Mouse (Mus musculus) liver, embryonic 13.5 days (tissue): ENCODE measurements at regions not wholly inside any gene's neighbourhood (a gene's known extent, or its start where the extent isn't known, plus 50 kb on each side); places are given as distances from the start of the nearest gene placed in this dataset.
A peak's percentile ranks its signal among the peaks of the same experiment; 100 is the strongest.

Experiments
- ATAC-seq: fragments of 200-750 bp; cut with Nextera tagmentation; 2 replicates; pipeline ENCODE4 v1.8.0; 2017; ENCODE audit warnings: low read depth, mild to moderate bottlenecking, moderate number of reproducible peaks, moderate library complexity
- DNase-seq: peaks from one replicate; pipeline ENCODE4 v3.0.0; 2022
- H3K27ac ChIP-seq: fragments of 300-500 bp; sonication (generic); 2 replicates; pipeline ENCODE4 v1.5.1; 2015; ENCODE audit warnings: moderate library complexity, mild to moderate bottlenecking, inconsistent platforms
- H3K27me3 ChIP-seq: fragments of 300-500 bp; sonication (generic); 2 replicates; pipeline ENCODE4 v1.6.1; 2015; ENCODE audit warnings: mild to moderate bottlenecking, inconsistent platforms
- H3K36me3 ChIP-seq: fragments of 300-500 bp; sonication (generic); 2 replicates; pipeline ENCODE4 v1.6.1; 2015; ENCODE audit warnings: mild to moderate bottlenecking, inconsistent platforms
- H3K4me1 ChIP-seq: fragments of 300-500 bp; sonication (generic); replicated peaks from 2 replicates; pipeline ENCODE4 v1.6.1; 2015; ENCODE audit warnings: inconsistent platforms
- H3K4me2 ChIP-seq: fragments of 300-500 bp; sonication (generic); 2 replicates; pipeline ENCODE4 v1.6.1; 2015; ENCODE audit warnings: inconsistent platforms, mild to moderate bottlenecking, moderate library complexity
- H3K4me3 ChIP-seq: fragments of 300-500 bp; sonication (generic); replicated peaks from 2 replicates; pipeline ENCODE4 v1.5.1; 2015; ENCODE audit warnings: mild to moderate bottlenecking, inconsistent platforms
- H3K9ac ChIP-seq: fragments of 300-500 bp; sonication (generic); 2 replicates; pipeline ENCODE4 v1.6.1; 2015; ENCODE audit warnings: mild to moderate bottlenecking, inconsistent platforms
- H3K9me3 ChIP-seq: fragments of 300-500 bp; sonication (generic); replicated peaks from 2 replicates; pipeline ENCODE4 v1.6.1; 2016; ENCODE audit warnings: inconsistent platforms
- WGBS: fragments of 180-500 bp; shearing (Covaris S2); methylation state at CpG from one replicate; pipeline ENCODE4 v1.1.7; 2015; ENCODE audit not compliant: insufficient replicate concordance; 5-methylcytosine and 5-hydroxymethylcytosine counted together

GRCm38 (mm10) chr13:97512521-97512920 lies 247.9 kb downstream of the Gm10260 start:
- Histone ChIP-seq H3K4me1 (peaks cover 9% of the 10 kb centered on the region; the same call in 1 of the 2 replicates), H3K36me3 (no peaks in the 10 kb centered on the region), H3K9me3 (no peaks in the 10 kb centered on the region), H3K4me3 (no peak overlapping the region), H3K4me2 (no peak overlapping the region), H3K9ac (no peak overlapping the region), H3K27me3 (peaks cover 5% of the 10 kb centered on the region; the same call in 1 of the 2 replicates), H3K27ac (no peak overlapping the region)
- no peak for ATAC-seq
- 43% methylated on average over 4 of the region's 4 CpGs for WGBS
- DNase-seq: no peak

DNA sequence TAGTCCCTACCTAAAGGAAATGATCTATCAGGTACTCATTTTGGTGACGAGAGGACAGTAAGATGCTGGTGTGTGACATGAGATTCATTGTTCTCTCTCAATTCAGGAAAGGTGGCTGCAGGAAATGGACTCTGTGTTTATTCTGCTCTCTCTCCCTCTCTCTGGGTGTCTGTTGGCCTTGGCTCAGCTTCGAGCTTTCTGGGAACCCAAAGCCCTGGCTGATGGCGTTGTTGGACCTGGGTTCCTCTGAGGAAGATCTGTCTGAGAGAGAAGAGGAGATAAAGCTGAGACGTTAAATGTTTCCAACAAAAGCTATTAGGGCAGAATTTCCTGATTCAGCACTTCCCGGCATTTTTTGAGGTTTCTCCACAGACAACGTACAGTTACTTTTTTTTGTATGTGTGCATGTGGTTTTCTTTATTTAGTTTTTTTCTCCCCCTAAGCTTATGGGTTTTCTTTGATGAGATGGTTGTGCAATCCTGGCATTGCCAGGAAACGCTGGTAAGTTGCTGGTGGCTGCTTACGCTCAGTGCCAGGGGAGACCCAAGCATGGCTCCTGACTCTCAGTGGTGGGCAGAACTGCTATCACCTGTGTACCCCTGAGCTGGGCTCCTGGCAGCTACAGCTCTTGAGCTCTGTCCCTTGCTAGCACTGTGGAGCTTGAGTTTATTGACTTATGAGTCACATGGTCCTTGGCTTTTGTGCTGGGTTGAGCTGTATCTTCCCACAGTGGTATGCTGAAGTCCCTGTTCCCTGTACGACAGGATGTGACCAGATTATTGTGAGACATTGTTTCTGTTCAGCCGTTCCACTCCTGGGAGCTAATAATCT lies 249.8 kb downstream of the Gm10260 start:
- H3K4me2 ChIP-seq: no peak overlapping the region
- no peaks in the 10 kb centered on the region for H3K9me3 ChIP-seq
- peak overlapping the region; percentile 53; the same call in 1 of the 2 replicates for H3K27ac ChIP-seq
- ATAC-seq: peak; percentile 53; the same call in 1 of the 2 replicates
- H3K4me3 ChIP-seq: no peak overlapping the region
- no peaks in the 10 kb centered on the region for H3K36me3 ChIP-seq
- no peak for DNase-seq
- WGBS: 21% methylated on average over 10 of the region's 10 CpGs
- peaks cover 9% of the 10 kb centered on the region; the same call in 1 of the 2 replicates for H3K4me1 ChIP-seq
- H3K9ac ChIP-seq: no peak overlapping the region
- peaks cover 5% of the 10 kb centered on the region; the same call in 1 of the 2 replicates for H3K27me3 ChIP-seq

DNA sequence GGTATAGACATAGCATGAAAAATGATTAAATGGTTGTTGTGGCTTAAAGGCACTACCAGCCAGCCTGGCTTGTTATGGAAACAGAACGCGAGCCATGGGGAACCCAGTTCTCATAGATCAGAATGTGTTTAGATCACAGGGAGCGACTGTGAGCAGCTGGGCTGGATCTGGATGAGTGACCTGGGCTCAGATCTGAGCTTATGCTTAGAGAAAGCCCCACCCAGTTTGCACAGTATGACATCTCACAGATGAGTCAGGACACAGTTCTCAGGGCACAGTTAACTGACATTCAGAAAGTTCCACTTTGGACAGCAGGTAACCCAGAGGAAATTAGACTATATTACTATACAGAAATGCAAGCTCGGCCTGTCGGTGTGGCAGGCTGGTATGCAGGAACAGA lies 255.5 kb downstream of the Gm10260 start:
- H3K9ac ChIP-seq: no peak overlapping the region
- no peak overlapping the region for H3K4me2 ChIP-seq

GRCm38 (mm10) chr13:97503955-97504739 lies 256.3 kb downstream of the Gm10260 start:
- no peak overlapping the region for H3K4me2 ChIP-seq
- H3K27me3 ChIP-seq: 0 out of 2 replicates have a peak, but pooled peaks cover 4% of the 10 kb centered on the region
- WGBS: 77% methylated on average over 10 of the region's 10 CpGs
- no peak overlapping the region for H3K9ac ChIP-seq
- no peaks in the 10 kb centered on the region for H3K36me3 ChIP-seq
- H3K27ac ChIP-seq: no peak overlapping the region
- ATAC-seq (no peak), DNase-seq (no peak)
- no peaks in the 10 kb centered on the region for H3K9me3 ChIP-seq
- no peak overlapping the region for H3K4me3 ChIP-seq
- H3K4me1 ChIP-seq: no peaks in the 10 kb centered on the region

More for the DNA sequence above, 255.5 kb downstream of the Gm10260 start:
- WGBS: 78% methylated on average over 5 of the region's 5 CpGs
- H3K9me3 ChIP-seq: no peaks in the 10 kb centered on the region
- no peaks in the 10 kb centered on the region for H3K4me1 ChIP-seq
- H3K27ac ChIP-seq: no peak overlapping the region
- H3K4me3 ChIP-seq: no peak overlapping the region
- no peaks in the 10 kb centered on the region for H3K36me3 ChIP-seq
- DNase-seq (no peak), ATAC-seq (no peak)
- 0 out of 2 replicates have a peak, but pooled peaks cover 4% of the 10 kb centered on the region for H3K27me3 ChIP-seq

GRCm38 (mm10) chr13:97503391-97503790 lies 257.0 kb downstream of the Gm10260 start:
- DNase-seq (no peak), ATAC-seq (no peak)
- Histone ChIP-seq H3K27me3 (0 out of 2 replicates have a peak, but pooled peaks cover 4% of the 10 kb centered on the region), H3K27ac (no peak overlapping the region), H3K9me3 (no peaks in the 10 kb centered on the region), H3K4me1 (no peaks in the 10 kb centered on the region), H3K4me2 (no peak overlapping the region), H3K9ac (no peak overlapping the region), H3K36me3 (no peaks in the 10 kb centered on the region), H3K4me3 (no peak overlapping the region)
- 44% methylated on average over 5 of the region's 5 CpGs for WGBS

- Histone ChIP-seq H3K36me3 (no peaks in the 10 kb centered on the region), H3K27ac (no peak overlapping the region), H3K4me1 (no peaks in the 10 kb centered on the region), H3K9me3 (no peaks in the 10 kb centered on the region), H3K27me3 (0 out of 2 replicates have a peak, but pooled peaks cover 4% of the 10 kb centered on the region), H3K9ac (no peak overlapping the region), H3K4me3 (no peak overlapping the region), H3K4me2 (no peak overlapping the region)
- WGBS: 71% methylated on average over 8 of the region's 8 CpGs
- ATAC-seq (no peak), DNase-seq (no peak)
Observed at GRCm38 (mm10) chr13:97500155-97500554, 259.2 kb downstream of the Enc1 start.

DNA sequence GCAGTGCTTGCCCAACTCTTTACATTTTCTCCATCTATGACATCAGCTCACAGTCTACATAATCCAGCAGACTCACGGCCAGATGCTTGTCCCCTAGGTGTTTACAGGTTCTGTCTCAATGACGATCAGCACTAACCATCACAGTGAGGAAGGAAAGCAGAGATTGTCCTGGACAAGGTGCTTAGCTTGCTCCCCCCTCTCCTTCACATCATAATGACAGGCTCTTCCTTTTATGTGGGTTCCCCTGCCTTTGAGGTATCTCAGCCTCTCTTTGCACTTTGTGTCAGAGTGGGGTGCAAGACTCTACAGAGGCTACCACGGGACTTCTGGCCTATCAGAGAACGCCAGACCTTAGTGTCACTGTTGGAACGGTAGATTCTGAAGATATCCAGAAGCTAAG lies 258.1 kb downstream of the Enc1 start:
- DNase-seq: no peak
- no peaks in the 10 kb centered on the region for H3K4me1 ChIP-seq
- no peaks in the 10 kb centered on the region for H3K36me3 ChIP-seq
- H3K4me2 ChIP-seq: no peak overlapping the region
- no peak for ATAC-seq
- no peaks in the 10 kb centered on the region for H3K9me3 ChIP-seq
- no peak overlapping the region for H3K4me3 ChIP-seq
- H3K27me3 ChIP-seq: 0 out of 2 replicates have a peak, but pooled peaks cover 4% of the 10 kb centered on the region
- 47% methylated on average over 5 of the region's 5 CpGs for WGBS
- no peak overlapping the region for H3K27ac ChIP-seq
- H3K9ac ChIP-seq: no peak overlapping the region

DNA sequence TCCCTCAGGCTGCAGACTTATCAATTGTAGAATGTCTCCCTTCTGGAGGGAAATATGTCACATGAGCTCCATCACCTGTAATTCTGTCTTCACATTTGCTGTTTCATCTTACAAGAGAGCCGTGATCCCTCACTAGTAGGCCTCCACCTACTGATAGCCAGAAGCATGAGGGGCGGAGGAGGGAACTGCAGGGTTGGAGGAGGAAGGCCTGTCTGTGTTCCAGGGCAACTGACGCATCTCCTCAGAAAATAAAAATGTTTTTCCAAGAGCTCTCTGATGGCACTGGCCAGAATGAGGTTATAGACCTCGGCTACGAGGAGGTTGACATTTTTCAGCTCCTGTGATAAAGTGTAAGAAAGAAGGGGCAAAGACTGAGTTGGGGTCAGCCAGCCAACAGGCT lies 257.0 kb downstream of the Enc1 start:
- Histone ChIP-seq H3K27ac (no peak overlapping the region), H3K27me3 (0 out of 2 replicates have a peak, but pooled peaks cover 2% of the 10 kb centered on the region), H3K4me2 (no peak overlapping the region), H3K9me3 (no peaks in the 10 kb centered on the region), H3K9ac (no peak overlapping the region), H3K36me3 (no peaks in the 10 kb centered on the region), H3K4me1 (no peaks in the 10 kb centered on the region), H3K4me3 (no peak overlapping the region)
- 63% methylated on average over 5 of the region's 5 CpGs for WGBS
- ATAC-seq (no peak), DNase-seq (no peak)

GRCm38 (mm10) chr13:97494770-97495169 lies 253.9 kb downstream of the Enc1 start:
- H3K9ac ChIP-seq: no peak overlapping the region
- no peak overlapping the region for H3K4me2 ChIP-seq
- H3K4me3 ChIP-seq: no peak overlapping the region
- no peaks in the 10 kb centered on the region for H3K36me3 ChIP-seq
- H3K4me1 ChIP-seq: no peaks in the 10 kb centered on the region
- 0 out of 2 replicates have a peak, but pooled peaks cover 4% of the 10 kb centered on the region for H3K27me3 ChIP-seq
- H3K9me3 ChIP-seq: no peaks in the 10 kb centered on the region
- no peak for DNase-seq
- ATAC-seq: no peak
- no peak overlapping the region for H3K27ac ChIP-seq
- 67% methylated on average over 2 of the region's 2 CpGs for WGBS

DNA sequence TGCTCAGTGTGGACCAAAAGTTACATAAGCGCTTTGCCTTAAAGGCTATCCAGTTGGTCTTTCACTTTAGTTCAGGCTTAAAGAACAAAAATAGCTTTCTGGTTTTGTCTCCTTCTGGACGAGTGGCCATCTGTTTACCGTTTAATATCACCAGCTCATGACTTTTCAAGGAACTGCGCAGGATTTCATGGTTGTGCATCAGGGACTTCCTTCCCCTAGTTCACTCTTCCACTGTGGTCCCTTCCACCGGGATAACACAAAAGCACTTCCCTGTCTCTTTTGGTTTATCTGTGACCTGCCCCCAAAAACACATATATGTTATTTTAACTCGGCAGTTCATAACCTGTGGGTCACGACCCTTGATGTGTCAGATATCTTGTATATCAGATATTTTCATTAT lies 252.9 kb downstream of the Enc1 start:
- no peaks in the 10 kb centered on the region for H3K9me3 ChIP-seq
- DNase-seq (no peak), ATAC-seq (no peak)
- no peak overlapping the region for H3K4me3 ChIP-seq
- 0 out of 2 replicates have a peak, but pooled peaks cover 4% of the 10 kb centered on the region for H3K27me3 ChIP-seq
- WGBS: 68% methylated on average over 7 of the region's 7 CpGs
- H3K36me3 ChIP-seq: no peaks in the 10 kb centered on the region
- H3K4me2 ChIP-seq: no peak overlapping the region
- no peaks in the 10 kb centered on the region for H3K4me1 ChIP-seq
- H3K9ac ChIP-seq: no peak overlapping the region
- H3K27ac ChIP-seq: no peak overlapping the region

DNA sequence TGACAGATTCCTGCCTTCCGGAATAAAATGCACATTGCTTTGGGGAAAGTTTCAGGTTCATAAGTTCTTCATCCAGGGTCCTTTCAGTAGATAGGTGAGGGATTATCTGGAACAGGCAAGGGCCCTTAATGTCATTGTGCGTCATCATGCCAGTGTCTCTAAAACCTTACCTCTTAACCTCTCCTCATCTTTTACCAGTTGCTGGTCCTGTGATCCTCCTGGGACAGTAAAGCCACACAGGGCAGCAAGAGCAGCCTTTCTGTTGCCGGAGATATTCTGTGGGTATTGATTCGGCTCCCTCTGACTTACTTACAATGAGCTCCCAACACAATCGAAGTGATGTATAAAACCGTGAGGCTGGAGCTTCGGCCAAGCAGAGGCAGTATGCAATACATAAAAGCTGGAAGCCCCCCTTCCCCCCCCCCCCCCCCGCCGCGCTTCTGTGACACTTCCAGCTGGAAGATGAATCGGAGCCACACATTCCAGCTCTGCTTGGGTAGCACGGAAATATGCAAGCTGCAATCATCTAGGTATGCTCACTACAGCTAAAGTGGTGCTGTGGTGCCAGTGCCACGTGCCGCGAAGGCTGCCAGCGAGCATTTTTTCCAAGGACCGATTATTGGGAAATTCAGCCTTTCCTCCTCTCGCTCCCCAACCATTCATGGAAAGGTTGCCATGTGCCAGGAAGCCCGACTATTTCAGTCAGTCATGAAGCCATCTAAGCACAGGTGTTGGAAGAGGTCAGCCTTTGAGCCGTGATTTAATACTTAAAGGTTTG lies 252.2 kb downstream of the Enc1 start:
- Histone ChIP-seq H3K4me3 (no peak overlapping the region), H3K9me3 (no peaks in the 10 kb centered on the region), H3K4me1 (no peaks in the 10 kb centered on the region), H3K9ac (no peak overlapping the region), H3K4me2 (no peak overlapping the region), H3K36me3 (no peaks in the 10 kb centered on the region), H3K27ac (no peak overlapping the region), H3K27me3 (0 out of 2 replicates have a peak, but pooled peaks cover 4% of the 10 kb centered on the region)
- ATAC-seq (no peak), DNase-seq (no peak)
- 74% methylated on average over 19 of the region's 20 CpGs for WGBS
